Mouse (Mus musculus): ENCODE data around the gene Gm15262. TPM values are rescaled to one million over a fixed set of nuclear protein-coding genes. Genes with fewer than 3 reads are reported as not detected.

The Gm15262 gene
- not detected in 2 replicates for polyA plus RNA-seq (2015; fragmentation: Nextera tagmentation; extraction: Ambion mirVana)

GRCm38 (mm10) chrX:161287156-161287555, at the start of gene Gm15262:
Gm15262 (plus strand) TSS chrX:161287456.

Other genes with a start within 250 kb of the Gm15262 start
- 1.5 and 1.7 TPM in 2 replicates for gene Scml2, start 170.3 kb upstream of the Gm15262 start, polyA plus RNA-seq (2015; fragmentation: Nextera tagmentation; extraction: Ambion mirVana)

Measured in adrenal gland, postnatal 0 days (tissue).